Mouse (Mus musculus): ENCODE results near the gene Nav2. TPM values are rescaled to one million over a fixed set of nuclear protein-coding genes. Genes with fewer than 3 reads are reported as not detected.

The Nav2 gene
- polyA plus RNA-seq, 1 experiment from 2014 or later = 34.2 TPM

DNA sequence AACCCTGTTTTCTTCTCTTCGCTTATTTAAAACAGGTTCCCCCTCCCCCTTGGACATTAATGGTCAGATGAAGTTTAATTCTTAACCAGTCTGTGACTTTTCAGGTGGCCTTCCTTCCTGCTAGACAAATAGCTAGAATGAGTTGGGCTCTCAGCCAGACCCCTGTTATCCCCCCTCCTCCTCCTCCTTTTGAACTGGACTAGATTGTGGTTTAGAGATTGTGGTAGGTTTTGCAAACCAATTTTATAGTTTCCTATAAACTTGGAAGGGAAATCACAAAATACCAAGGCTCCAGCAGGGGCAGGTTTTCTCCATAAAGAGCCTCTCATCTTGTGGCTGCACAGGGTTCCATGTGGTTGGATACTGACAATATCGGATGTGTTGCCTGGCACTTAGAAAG, 606.5 kb downstream of the Nav2 start:
- ATAC-seq (replicated peaks; ENCODE audit: extremely low read depth, insufficient read depth, low FRiP score) = no peak
- Histone ChIP-seq H3K9ac (ENCODE audit: low read length) (no peak overlapping the region), H3K4me2 (ENCODE audit: low read depth, low read length) (no peak overlapping the region), H3K36me3 (ENCODE audit: control insufficient read depth, insufficient read depth) (no peaks in the 10 kb centered on the region), H3K9me3 (replicated peaks; ENCODE audit: control insufficient read depth, low read length) (no peaks in the 10 kb centered on the region), H3K27me3 (ENCODE audit: control insufficient read depth, insufficient read depth, low read length) (no peaks in the 10 kb centered on the region), H3K27ac (ENCODE audit: low read length) (no peak overlapping the region), H3K4me1 (ENCODE audit: control insufficient read depth, insufficient read depth, low read length) (peaks cover under 1% of the 10 kb centered on the region; the same call in 1 of the 2 replicates), H3K4me3 (ENCODE audit: low read length) (no peak overlapping the region)
- WGBS = 84% methylated on average over 2 of the region's 2 CpGs

DNA sequence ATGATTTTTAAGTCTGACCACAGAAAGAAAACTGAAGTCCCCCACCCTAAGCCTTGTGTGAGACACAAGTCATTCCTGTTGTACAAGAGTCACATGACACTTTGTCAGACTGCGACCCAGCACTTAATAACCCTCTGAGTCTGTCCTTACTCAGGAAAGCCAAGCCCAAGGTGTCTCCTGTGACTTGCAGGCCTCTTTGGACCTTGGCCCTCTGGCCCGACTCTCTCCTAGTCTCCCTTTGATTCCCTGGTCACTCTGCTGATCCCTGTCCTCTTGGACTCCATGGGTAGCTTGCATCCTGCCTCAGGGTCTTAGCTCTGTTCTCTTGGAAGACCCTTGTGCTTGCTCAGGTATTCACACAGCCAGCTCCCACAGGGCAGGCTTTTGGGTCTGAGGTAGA, 612.0 kb downstream of the Nav2 start:
- Histone ChIP-seq H3K27me3 (ENCODE audit: control insufficient read depth, insufficient read depth, low read length) (no peaks in the 10 kb centered on the region), H3K9me3 (replicated peaks; ENCODE audit: control insufficient read depth, low read length) (no peaks in the 10 kb centered on the region), H3K4me2 (ENCODE audit: low read depth, low read length) (no peak overlapping the region), H3K36me3 (ENCODE audit: control insufficient read depth, insufficient read depth) (no peaks in the 10 kb centered on the region), H3K4me3 (ENCODE audit: low read length) (no peak overlapping the region), H3K27ac (ENCODE audit: low read length) (no peak overlapping the region), H3K9ac (ENCODE audit: low read length) (no peak overlapping the region), H3K4me1 (ENCODE audit: control insufficient read depth, insufficient read depth, low read length) (peaks cover 31% of the 10 kb centered on the region)
- WGBS = 52% methylated on average over 2 of the region's 2 CpGs
- ATAC-seq (replicated peaks; ENCODE audit: extremely low read depth, insufficient read depth, low FRiP score) = no peak

DNA sequence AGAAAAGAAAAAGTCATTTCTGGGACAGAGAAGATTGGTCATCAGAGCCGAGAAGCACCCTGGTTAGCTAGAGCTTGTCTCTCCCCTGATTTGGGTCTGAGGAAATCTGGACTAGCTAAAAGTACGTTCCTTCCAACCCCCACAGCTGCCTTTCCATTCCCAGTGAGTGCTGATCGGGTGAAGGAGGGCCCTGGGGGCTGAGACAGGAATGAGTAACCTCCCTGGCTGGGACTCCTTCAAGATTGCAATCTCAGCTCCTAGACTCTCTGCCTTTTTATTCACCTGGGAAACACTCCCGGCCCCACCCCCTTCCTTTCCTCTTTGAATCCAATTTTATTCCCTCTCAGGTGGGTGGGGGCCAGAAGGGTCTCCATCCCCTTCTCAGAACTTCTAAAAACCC, 612.8 kb downstream of the Nav2 start:
- peak overlapping the region; percentile 61; the same call in 1 of the 2 replicates for H3K4me2 ChIP-seq (ENCODE audit: low read depth, low read length)

DNA sequence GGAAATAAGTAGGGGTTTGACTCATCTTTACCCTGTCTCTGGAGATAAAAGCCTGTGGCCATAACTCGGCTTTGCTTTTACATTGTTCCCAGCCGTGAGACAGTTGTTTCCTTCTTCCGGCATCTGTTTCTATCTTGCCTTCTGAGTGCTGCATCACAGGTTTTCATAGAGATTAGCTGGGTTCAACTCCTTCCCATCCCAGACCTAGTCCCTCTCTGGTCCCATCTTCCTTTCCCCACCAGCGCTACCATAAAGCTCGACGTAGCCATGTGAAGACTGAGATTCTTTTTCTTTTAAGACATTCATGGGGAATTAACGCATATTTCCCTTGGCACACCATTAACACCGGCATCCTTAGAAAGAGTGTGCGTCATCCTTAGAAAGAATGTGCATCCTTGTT, 613.5 kb downstream of the Nav2 start:
- peak overlapping the region; percentile 90 for H3K27ac ChIP-seq (ENCODE audit: low read length)
- 3% methylated on average over 9 of the region's 9 CpGs for WGBS
- peak overlapping the region; percentile 56 for H3K4me3 ChIP-seq (ENCODE audit: low read length)
- H3K27me3 ChIP-seq (ENCODE audit: control insufficient read depth, insufficient read depth, low read length) = no peaks in the 10 kb centered on the region
- ATAC-seq (replicated peaks; ENCODE audit: extremely low read depth, insufficient read depth, low FRiP score) = no peak
- peak overlapping the region; percentile 61 for H3K4me2 ChIP-seq (ENCODE audit: low read depth, low read length)
- H3K9me3 ChIP-seq (replicated peaks; ENCODE audit: control insufficient read depth, low read length) = no peaks in the 10 kb centered on the region
- H3K9ac ChIP-seq (ENCODE audit: low read length) = 0 out of 2 replicates have a peak overlapping the region, but pooled peaks have one; percentile 70
- H3K4me1 ChIP-seq (ENCODE audit: control insufficient read depth, insufficient read depth, low read length) = peaks cover 46% of the 10 kb centered on the region
- no peaks in the 10 kb centered on the region for H3K36me3 ChIP-seq (ENCODE audit: control insufficient read depth, insufficient read depth)

More for the DNA sequence above, 612.8 kb downstream of the Nav2 start:
- no peak for ATAC-seq (replicated peaks; ENCODE audit: extremely low read depth, insufficient read depth, low FRiP score)
- Histone ChIP-seq H3K27ac (ENCODE audit: low read length) (no peak overlapping the region), H3K4me1 (ENCODE audit: control insufficient read depth, insufficient read depth, low read length) (peaks cover 40% of the 10 kb centered on the region), H3K4me3 (ENCODE audit: low read length) (no peak overlapping the region), H3K36me3 (ENCODE audit: control insufficient read depth, insufficient read depth) (no peaks in the 10 kb centered on the region), H3K9ac (ENCODE audit: low read length) (0 out of 2 replicates have a peak overlapping the region, but pooled peaks have one; percentile 70), H3K9me3 (replicated peaks; ENCODE audit: control insufficient read depth, low read length) (no peaks in the 10 kb centered on the region), H3K27me3 (ENCODE audit: control insufficient read depth, insufficient read depth, low read length) (no peaks in the 10 kb centered on the region)
- WGBS = 33% methylated on average over 4 of the region's 4 CpGs

DNA sequence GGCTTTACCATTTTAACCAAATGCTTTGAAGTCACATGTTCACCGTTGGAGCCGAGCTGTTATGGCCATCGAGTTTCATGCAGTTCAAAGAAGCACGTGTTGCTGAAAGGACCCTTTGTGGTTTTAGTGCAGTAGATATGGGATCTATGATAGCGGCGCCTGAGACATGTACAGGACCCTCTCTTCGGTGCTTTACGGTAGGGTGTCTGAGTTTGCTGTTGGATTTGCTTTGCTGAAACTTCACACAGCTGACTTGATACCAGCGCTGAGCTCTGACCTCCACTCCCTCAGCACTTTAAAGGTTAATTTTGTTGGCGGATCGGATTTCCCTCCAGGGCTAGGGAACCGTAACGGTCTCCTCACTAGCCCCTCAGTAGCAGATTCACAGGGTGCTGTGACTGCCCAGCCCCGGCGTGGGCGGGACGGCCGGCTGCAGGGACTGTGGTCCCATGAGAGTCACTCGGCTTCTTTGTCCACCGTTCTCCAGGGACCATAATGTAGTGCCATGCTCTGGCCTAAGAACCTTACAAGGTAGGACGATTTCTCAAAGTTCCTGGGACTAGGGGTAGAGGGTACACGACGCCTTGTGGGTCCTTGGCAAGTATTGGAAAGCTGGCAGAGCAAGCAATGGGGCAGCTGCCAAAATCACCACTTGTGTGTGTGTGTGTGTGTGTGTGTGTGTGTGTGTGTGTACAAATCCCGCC, 614.0 kb downstream of the Nav2 start:
- peak overlapping the region; percentile 90 for H3K27ac ChIP-seq (ENCODE audit: low read length)
- H3K36me3 ChIP-seq (ENCODE audit: control insufficient read depth, insufficient read depth) = no peaks in the 10 kb centered on the region

DNA sequence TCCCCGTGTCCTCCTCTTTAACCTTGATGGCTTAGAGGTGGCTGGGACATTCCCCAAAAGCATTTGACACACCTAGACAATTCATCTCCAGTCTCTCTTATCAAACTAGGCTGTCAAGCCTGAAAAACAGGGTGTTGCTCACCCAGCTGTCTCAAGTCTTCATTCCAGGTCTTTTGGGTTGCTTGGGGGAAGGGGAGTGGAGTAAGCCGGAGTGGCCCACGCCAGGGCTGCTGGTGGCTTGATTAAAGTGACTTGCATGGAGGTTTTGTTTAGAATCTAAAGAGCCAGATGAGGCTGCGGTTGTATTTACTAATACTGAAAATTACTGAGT, 614.6 kb downstream of the Nav2 start:
- H3K9ac ChIP-seq (ENCODE audit: low read length) = peak overlapping the region; percentile 70
- H3K4me3 ChIP-seq (ENCODE audit: low read length) = peak overlapping the region; percentile 56
- peak overlapping the region; percentile 61 for H3K4me2 ChIP-seq (ENCODE audit: low read depth, low read length)
- H3K9me3 ChIP-seq (replicated peaks; ENCODE audit: control insufficient read depth, low read length) = no peaks in the 10 kb centered on the region
- peak overlapping the region; percentile 90 for H3K27ac ChIP-seq (ENCODE audit: low read length)
- 5% methylated on average over 4 of the region's 4 CpGs for WGBS
- no peaks in the 10 kb centered on the region for H3K36me3 ChIP-seq (ENCODE audit: control insufficient read depth, insufficient read depth)
- peak; percentile 11 for ATAC-seq (replicated peaks; ENCODE audit: extremely low read depth, insufficient read depth, low FRiP score)
- peaks cover 53% of the 10 kb centered on the region for H3K4me1 ChIP-seq (ENCODE audit: control insufficient read depth, insufficient read depth, low read length)
- no peaks in the 10 kb centered on the region for H3K27me3 ChIP-seq (ENCODE audit: control insufficient read depth, insufficient read depth, low read length)

More for the DNA sequence above, 614.0 kb downstream of the Nav2 start:
- Histone ChIP-seq H3K27me3 (ENCODE audit: control insufficient read depth, insufficient read depth, low read length) (no peaks in the 10 kb centered on the region), H3K9me3 (replicated peaks; ENCODE audit: control insufficient read depth, low read length) (no peaks in the 10 kb centered on the region), H3K4me1 (ENCODE audit: control insufficient read depth, insufficient read depth, low read length) (peaks cover 50% of the 10 kb centered on the region), H3K9ac (ENCODE audit: low read length) (peak overlapping the region; percentile 70), H3K4me3 (ENCODE audit: low read length) (peak overlapping the region; percentile 56), H3K4me2 (ENCODE audit: low read depth, low read length) (peak overlapping the region; percentile 61)
- ATAC-seq (replicated peaks; ENCODE audit: extremely low read depth, insufficient read depth, low FRiP score) = peak; percentile 71
- WGBS = 2% methylated on average over 24 of the region's 24 CpGs

DNA sequence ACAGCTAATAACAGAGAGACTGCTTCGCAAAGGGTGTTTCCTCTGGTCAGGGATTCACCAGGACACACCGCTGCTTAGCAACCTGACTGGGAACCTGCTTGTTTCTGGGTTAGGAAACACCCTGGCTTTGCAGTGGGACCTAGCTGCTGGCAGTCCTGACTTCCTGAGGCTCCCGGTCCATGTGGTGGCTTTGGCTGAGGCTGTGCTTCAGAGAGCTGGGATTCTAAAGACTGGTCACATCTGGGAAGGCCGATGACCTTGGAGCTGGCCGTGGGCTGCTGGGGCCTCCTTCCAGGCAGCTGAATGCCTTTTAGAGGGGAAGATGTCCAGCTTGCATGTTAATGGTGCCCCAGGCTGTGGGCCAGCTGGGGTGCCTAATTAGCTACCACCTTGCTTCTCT, 615.2 kb downstream of the Nav2 start:
- peak overlapping the region; percentile 56 for H3K4me3 ChIP-seq (ENCODE audit: low read length)
- no peaks in the 10 kb centered on the region for H3K27me3 ChIP-seq (ENCODE audit: control insufficient read depth, insufficient read depth, low read length)
- no peaks in the 10 kb centered on the region for H3K36me3 ChIP-seq (ENCODE audit: control insufficient read depth, insufficient read depth)
- H3K4me2 ChIP-seq (ENCODE audit: low read depth, low read length) = peak overlapping the region; percentile 61
- peaks cover 58% of the 10 kb centered on the region for H3K4me1 ChIP-seq (ENCODE audit: control insufficient read depth, insufficient read depth, low read length)
- WGBS = 19% methylated on average over 5 of the region's 5 CpGs
- ATAC-seq (replicated peaks; ENCODE audit: extremely low read depth, insufficient read depth, low FRiP score) = no peak
- H3K9ac ChIP-seq (ENCODE audit: low read length) = peak overlapping the region; percentile 70
- H3K9me3 ChIP-seq (replicated peaks; ENCODE audit: control insufficient read depth, low read length) = no peaks in the 10 kb centered on the region
- peak overlapping the region; percentile 90 for H3K27ac ChIP-seq (ENCODE audit: low read length)

DNA sequence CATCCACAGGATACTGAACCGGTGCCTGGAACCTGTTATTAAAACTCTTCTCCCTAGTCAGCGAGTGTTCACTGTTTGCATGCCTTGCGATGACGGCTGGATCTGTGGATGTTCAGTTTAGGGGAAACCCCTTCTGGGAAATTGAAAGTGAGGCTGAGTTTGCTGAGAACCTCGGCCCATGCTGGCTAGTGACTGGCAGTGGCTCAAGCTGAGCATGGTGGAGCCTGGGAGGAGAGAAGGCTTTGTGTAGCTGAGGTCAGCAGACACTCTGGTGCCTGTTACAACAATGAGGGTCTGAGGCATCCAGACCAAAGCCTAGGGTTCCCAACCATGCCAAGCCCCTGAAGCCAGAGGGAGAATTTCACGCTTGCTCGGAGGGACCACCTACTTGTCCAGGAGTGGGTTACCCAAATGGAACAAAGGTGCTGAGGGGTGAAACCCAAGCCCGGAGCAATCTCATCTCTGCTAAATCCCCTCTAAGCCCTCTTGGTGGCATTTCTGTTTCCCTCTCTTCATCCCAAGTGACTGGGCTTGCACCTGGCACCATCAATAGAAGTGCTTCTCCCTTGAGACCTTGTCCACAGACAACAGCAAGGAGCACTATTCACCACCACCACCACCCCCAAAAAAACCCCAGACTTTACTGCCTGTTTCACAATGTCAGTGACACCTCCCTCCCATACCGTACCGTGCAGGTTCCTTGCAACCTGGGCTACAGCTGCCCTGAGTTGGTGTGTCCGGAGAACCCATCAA, 617.0 kb downstream of the Nav2 start:
- Histone ChIP-seq H3K4me3 (ENCODE audit: low read length) (peak overlapping the region; percentile 37), H3K27ac (ENCODE audit: low read length) (peak overlapping the region; percentile 90), H3K4me1 (ENCODE audit: control insufficient read depth, insufficient read depth, low read length) (peaks cover 55% of the 10 kb centered on the region)

DNA sequence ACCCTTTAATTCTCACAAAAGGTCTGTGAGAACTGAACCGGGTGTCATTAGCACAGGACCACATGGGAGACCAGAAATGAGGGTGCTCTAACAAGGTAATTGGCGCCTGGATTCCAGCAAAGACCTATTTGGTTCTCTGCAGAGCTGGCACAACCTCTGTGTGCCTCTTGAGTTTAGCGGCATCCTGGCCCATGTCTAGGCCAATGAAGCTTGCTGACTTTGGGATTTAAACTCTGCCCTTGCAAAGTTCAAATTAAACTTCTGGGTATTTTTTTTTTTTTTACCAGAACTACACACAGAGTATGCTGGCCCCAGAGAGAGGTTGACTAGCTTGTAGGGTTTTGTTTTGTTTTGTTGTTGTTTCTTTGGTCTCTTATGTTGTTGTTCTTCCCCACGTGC, 617.6 kb downstream of the Nav2 start:
- H3K4me2 ChIP-seq (ENCODE audit: low read depth, low read length) = peak overlapping the region; percentile 61
- WGBS = 70% methylated on average over 4 of the region's 4 CpGs

More for the DNA sequence above, 617.0 kb downstream of the Nav2 start:
- Histone ChIP-seq H3K9ac (ENCODE audit: low read length) (peak overlapping the region; percentile 55), H3K27me3 (ENCODE audit: control insufficient read depth, insufficient read depth, low read length) (no peaks in the 10 kb centered on the region), H3K4me2 (ENCODE audit: low read depth, low read length) (peak overlapping the region; percentile 61), H3K9me3 (replicated peaks; ENCODE audit: control insufficient read depth, low read length) (no peaks in the 10 kb centered on the region), H3K36me3 (ENCODE audit: control insufficient read depth, insufficient read depth) (no peaks in the 10 kb centered on the region)
- 50% methylated on average over 11 of the region's 11 CpGs for WGBS
- ATAC-seq (replicated peaks; ENCODE audit: extremely low read depth, insufficient read depth, low FRiP score) = no peak

More for the DNA sequence above, 617.6 kb downstream of the Nav2 start:
- H3K4me3 ChIP-seq (ENCODE audit: low read length) = peak overlapping the region; percentile 37
- no peak for ATAC-seq (replicated peaks; ENCODE audit: extremely low read depth, insufficient read depth, low FRiP score)
- no peaks in the 10 kb centered on the region for H3K36me3 ChIP-seq (ENCODE audit: control insufficient read depth, insufficient read depth)
- no peaks in the 10 kb centered on the region for H3K9me3 ChIP-seq (replicated peaks; ENCODE audit: control insufficient read depth, low read length)
- H3K27me3 ChIP-seq (ENCODE audit: control insufficient read depth, insufficient read depth, low read length) = no peaks in the 10 kb centered on the region
- peaks cover 49% of the 10 kb centered on the region for H3K4me1 ChIP-seq (ENCODE audit: control insufficient read depth, insufficient read depth, low read length)
- H3K9ac ChIP-seq (ENCODE audit: low read length) = peak overlapping the region; percentile 55
- peak overlapping the region; percentile 90 for H3K27ac ChIP-seq (ENCODE audit: low read length)

Measured in heart, embryonic 16.5 days (tissue).